Mouse (Mus musculus) gastrocnemius, postnatal 10 days (tissue): ENCODE measurements around the gene Sdr39u1. TPM values are rescaled to one million over a fixed set of nuclear protein-coding genes. Genes with fewer than 3 reads are reported as not detected.

Experiments used
- DNase-seq: peaks from one replicate; pipeline ENCODE4 v3.0.0; 2021; ENCODE audit warnings: mixed read lengths
- long read RNA-seq, 2 experiments: library from polyadenylated mRNA; stranded (forward); transcript quantifications; one replicate each; pipeline ENCODE4 v2.0.0; 2021
- total RNA-seq, 2 experiments: library from RNA; stranded (reverse); gene quantifications; 2 replicates each; pipeline ENCODE4 v1.2.3; 2021

Gene Sdr39u1
- 10 to 100 TPM; 73.3 to 82.4 TPM for total RNA-seq
- long read RNA-seq, experiment 1, transcript Sdr39u1-201 (6 exons, 1,255 nt), result major isoform, 33 of 65 reads
- long read RNA-seq, experiment 1, partial matches to known transcripts, result 6 of 65 reads
- long read RNA-seq, experiment 1, other reads (novel, unspliced or antisense), result 12 of 65 reads
- long read RNA-seq, experiment 2, transcript Sdr39u1-207 (5 exons, 867 nt), result minor isoform, 9 of 80 reads
- long read RNA-seq, experiment 2, transcript Sdr39u1-201 (6 exons, 1,255 nt), result major isoform, 45 of 80 reads
- long read RNA-seq, experiment 2, partial matches to known transcripts, result 8 of 80 reads
- long read RNA-seq, experiment 2, other reads (novel, unspliced or antisense), result 10 of 80 reads

DNA sequence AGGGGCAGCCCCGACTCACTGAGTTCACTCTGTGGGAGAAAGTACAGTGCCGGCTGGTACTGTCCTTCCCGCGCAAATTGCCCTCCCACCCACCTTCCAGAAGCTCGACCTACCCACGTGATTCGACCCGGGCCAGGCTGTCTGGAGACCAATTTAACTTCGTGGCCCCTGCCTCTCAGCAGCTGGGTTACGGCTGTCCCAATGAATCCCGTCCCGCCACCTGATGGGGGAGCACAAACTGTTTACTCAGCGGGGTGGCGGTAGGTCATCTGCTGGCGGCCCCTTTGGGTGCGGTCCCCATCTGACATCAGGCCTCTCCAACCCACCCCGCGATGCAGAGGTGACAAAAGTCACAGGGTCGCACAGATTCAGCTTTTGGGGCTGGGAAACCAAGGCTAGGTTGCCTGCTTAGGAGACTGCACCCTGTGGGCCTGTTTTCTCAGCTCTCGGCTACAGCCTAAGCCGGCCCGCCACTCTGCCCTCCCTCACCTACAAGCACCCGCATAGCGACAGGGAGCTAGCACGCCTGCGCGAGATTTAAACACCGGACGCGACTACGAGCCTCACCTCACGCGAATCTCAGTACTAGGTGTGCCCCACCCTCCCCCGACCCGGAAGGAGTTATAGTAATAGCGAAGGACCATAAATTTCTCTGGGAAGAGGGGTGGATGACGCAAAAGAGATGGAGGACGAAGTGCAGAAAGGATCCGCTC lies at the start of gene Sdr39u1:
Gene Sdr39u1 (minus strand): TSS at position 593 of the 713 bp plus-strand sequence.
- peak; percentile 77 for DNase-seq

DNA sequence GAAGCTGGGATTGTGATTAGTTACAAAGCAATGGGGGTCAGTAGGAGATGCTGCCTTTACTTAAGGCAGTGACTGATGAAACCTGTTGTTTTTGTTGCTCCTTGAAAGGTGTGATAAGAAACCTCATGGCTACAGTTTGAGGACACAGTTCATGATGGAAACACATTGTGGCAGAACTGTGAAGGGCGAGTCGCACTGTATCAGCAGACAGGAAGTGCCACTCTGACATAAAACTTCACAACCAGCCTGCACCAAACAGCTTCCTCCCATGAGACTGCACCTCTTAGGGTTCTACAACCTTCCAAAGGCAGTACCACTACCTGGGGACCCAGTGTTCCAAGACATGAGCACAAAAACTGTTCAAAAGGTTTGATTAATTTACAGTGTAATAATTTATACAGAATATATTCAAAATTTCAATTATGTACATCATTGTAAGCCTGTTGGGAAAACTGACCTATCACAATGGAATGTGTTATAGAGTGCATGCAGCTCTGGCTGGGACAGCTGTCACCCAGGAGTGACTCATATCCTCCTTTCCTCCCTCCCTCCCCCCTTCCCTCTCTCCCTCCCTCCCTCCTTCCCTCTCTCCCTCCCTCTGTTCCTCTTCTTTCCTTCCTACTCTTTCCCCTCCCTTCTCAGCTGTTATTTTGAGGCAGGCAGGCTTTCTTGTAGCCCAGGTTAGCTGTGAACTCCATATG lies 46.3 kb upstream of the Sdr39u1 start:
- no peak for DNase-seq

DNA sequence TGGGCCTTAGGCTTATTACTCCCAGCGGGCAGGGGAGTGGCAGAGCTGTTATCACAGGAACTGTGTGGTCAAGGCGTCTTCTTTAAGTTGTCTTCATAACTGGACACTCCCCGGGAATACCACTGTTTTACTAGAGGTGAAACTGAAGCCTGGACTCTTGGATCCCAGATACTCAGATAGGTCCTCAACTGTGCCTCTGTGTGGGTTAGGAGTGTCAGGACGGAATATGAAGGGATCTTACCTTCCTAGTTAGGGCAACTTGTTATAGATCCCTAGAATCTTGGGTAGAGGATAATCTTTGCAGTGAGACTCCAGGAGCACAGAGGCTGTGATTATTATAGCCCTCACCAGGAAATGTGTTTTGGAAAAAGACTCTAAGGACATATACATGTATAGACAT lies 44.5 kb upstream of the Sdr39u1 start, which contains the start of gene Cma1:
Gene Cma1 (minus strand): TSS at position 101 of the 400 bp plus-strand sequence.
- DNase-seq, result no peak

DNA sequence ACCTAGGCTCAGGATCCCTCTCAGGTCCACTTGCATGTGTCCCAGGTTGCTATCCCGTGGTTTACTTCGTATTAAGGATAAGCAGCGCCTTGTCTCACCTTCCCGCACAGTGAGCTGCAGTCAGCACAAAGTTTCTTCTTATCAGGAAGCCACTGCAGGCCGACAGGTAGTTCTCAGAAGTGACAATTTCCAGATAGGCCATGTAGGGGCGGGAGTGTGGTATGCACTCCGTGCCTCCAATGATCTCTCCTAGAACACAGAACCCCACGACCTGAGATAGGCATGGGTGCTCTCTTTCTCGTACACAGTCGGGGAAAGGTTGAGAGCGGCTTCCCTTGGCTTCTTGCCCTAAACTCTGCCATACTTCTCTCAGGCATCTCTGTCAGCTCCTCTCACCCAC lies 43.5 kb upstream of the Sdr39u1 start:
- DNase-seq, result no peak

DNA sequence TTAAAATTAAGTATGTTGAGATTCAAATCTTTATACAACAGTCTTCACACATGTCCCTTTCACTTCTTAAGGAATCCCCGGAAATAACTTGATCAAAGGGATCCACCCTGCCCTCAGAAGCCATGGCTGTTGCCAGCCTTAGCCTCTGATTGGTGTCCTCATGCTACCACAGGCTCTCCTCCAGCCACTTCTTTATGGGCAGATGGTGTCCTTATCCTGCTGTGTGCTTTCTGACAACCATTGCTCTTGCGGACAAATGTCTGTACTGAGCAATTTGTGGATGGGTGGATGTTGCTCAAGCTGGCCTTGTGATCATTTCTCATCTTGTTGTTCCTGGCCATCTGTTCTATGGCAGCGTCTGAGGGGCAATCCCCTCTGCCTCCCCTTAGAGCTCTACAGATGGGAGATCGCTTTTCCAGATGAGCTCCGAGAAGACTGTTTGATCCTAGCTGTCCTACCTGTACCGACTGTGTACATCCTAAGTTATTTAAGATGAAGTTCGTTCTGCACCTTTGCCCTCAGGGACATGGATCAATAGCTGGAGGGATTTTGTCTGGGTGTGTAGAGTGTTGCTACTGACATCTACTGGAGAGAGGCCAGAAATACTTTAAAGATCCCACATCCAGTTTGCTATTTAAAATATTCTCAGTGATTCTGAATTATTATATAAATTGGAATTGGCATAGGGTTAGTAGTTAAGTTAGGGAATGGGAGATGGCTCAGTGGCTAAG lies 40.1 kb upstream of the Sdr39u1 start:
- no peak for DNase-seq

DNA sequence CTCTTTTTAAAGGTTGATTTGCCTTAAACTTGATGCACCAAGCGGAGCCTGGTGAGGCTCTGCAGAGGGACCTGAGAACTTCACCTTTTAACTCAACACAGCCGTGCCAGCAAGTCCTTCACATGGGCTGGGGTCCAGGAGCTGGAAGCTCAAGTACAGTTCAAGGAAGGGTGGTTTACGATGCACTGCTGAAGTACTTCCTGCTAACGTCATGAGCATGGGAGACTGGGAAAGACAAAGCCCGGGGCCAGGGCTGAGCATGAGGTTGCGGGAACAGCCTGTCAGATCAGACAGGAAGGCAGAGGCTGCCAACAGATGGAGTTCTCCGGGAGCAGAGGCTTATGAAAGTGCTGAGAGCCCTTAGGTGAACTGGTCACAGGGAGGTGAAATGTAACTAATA lies 33.5 kb upstream of the Sdr39u1 start:
- DNase-seq, result no peak

DNA sequence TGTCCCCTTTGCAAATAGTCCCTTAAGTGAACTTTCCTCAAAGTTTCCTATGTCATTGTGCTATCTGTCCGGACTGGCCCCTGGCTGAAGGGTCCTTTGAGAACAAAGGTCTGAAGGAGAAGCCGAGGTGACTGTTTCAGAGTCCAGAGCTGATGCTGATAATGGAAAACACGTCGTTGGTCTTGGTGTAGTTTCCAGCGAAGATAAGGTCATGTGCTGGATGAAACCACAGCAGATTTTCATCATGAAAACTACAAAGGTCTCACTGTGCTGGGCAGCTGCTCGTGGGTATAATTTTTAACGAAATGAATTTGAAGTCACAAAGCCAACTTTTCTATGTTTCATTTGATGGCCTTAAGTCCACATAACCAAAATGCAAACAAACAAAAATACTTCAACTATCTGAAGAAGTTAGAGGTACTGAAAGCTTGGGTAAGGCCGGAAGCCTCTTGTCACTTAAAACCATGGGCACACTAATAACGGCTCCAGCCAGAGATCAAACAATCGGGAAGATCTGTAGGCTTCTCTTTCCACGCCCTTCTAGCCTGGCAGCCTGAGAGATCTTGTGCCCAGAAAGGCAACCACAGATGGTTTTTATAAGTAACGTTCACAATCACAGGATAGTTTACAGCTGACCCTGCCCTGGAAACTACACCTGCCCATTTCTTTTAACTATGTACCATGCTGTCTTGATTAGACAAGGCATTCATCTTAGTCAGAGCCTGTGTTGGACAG lies 29.3 kb upstream of the Sdr39u1 start:
- DNase-seq, result no peak

DNA sequence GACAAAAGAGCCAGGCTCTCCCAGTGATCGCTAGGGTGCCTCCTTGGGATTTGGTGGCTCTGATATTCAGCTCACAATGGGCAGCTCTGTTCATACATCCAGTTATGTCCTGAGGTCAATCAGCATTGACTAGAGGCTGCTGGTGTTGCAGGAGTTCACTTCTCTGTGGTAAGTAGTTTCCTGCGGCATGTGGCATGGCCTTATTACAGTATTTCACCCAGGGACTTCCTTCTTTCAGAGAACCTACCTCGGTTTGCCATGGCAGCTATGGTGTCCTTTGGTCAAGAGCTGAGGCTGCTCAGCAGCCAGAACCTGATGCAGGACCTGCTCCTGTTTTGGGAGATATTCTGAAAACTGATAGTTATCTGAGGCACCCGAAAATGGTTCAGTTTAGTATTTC lies 26.8 kb upstream of the Sdr39u1 start:
- DNase-seq, result no peak

DNA sequence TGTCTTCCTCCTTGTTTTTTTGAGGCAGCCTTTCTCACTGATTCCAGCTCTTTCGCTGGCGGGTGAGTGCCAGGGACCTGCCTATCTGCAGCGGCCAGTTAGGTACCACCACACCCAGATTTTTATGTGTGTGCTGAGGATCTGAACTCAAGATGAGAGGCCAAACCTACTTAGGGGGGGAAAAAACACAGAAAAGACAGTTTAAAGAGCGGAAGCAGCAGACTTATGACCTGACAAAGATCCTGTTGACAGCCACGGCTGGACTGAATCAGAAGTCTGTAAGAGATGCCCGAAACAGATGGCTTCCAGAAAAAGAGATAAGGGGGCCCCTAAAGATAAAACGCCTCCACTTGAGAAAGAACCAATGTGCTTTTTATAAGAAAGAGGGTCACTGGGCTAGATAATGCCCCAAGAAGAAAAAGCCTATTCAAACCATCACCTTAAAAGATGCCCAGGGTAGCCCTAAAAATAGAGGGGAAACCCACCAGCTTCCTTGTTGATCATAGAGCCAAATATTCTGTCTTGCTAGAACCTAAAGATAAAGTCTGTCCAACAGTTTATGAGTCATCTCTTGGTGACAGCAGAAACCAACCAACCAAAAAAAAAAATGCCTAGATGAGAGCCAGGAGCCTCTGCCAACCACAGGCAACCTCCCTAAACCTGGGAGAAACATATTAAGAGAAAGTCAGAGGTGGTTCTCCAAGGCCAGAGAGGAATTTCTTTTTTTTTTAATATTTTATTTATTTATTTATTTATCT lies 22.6 kb upstream of the Sdr39u1 start:
- no peak for DNase-seq

DNA sequence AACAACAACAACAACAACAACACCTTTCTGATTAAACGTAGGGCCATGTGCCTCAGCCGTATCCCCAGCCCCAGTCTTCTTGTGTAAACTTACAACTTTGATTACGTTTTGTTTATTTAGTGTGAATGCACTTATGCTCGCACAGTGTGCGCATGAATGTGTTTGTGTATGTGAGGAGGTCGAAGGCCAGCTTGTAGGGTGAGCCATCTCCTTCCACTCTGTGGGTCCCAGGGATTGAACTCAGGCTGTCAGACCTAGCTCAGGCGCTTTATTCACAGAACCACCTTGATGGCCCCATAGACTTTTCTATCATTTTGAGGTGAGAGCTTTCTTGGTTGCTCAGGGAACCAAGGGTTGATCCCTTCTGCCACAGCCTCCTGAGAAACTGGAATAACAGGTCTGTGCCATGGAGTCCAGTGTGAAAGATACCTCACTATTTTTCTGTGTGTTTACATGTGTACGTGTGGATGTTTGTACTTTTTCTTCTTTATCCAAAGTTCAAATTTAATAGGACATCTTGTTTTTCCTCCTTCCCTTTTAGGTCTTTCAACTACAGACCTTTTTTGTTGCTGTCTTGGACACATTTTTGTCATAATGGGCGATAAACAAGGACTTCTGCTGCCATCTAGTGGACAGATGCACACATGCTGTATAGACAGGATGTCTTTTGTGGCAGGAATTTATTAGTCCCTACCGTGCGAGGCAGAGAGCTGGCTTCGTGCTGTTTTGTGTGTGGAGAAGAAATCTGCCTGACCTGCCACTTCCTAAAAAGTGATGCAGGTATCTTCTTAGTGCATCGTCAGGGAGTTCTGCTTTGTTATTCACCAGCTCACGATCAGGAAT lies 18.4 kb upstream of the Sdr39u1 start:
- DNase-seq, result peak; percentile 66

DNA sequence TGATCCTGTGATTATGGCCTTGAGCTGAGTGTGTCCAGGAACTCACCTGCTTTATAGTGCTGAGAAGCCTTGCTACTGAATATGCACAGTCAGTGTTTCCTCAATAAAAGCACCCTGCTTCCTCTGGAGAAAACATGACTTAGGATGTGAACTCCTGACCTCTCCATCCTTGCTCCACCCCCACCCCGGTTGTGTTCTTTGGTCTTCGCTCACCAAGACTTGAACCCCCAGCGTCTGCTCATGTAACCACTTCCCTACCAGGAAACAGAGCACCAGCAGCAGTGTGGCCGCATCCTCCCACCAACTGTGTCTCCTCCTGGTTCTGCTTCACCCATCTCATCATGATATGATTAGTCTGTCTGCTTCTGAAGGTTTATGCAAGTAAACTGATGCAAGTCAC lies 13.3 kb upstream of the Sdr39u1 start:
- no peak for DNase-seq

DNA sequence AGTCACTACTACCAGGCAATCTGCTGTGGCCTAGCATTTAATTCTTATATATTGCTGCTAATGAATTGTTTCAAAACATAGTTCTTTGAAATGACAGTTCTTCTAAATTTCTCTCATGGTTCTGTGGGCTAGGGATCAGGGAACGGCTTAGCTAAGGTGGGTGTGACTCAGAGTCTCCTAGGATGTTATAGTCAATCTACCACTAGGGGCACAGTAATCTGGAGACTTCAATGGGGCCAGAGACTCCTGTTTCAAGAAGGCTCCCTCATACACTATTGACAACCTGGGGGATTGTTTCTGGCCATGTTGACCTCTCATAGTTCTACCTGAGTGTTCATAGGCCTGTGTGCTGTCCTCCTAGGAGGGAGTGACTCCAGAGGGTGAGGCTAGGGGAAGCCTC lies 5.4 kb upstream of the Sdr39u1 start:
- no peak for DNase-seq

DNA sequence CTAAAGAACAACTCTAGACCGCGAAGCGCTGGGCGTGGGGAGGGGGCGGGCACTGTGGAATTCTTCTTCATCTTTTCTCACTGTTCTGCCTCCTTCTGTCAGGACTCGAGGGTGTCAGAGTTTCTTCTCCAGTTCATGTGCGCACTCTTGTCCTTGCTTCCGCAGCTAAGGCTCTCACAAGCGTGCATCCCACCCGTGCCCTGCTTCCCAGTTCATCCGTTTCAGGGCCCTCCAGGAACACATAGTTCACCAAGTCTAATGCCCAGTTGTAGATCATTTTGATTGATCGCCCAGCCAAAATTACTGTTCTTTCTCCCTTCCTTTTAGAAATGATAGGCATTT lies 292 bp upstream of the Sdr39u1 start:
- DNase-seq, result peak; percentile 29

DNA sequence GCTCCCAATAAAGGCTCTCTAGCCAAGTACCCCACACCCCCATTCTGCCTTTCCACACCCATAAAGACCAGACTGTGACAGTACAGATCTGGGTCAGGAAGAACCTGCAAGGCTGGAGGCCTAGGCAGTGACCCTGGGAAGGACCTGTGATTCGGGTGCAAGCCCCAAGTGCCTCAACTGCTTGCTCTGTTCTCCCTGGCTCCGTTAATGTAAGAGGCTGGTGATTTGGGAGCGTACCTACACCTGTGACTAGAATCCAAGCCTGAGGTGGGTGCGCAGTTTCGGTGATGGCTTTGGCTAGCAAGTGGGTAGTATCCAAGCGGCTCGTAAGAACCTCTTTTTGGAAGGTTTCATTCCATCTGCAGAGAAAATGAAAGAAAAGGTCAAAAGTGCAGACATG lies 1.1 kb downstream of the Sdr39u1 start:
- no peak for DNase-seq

DNA sequence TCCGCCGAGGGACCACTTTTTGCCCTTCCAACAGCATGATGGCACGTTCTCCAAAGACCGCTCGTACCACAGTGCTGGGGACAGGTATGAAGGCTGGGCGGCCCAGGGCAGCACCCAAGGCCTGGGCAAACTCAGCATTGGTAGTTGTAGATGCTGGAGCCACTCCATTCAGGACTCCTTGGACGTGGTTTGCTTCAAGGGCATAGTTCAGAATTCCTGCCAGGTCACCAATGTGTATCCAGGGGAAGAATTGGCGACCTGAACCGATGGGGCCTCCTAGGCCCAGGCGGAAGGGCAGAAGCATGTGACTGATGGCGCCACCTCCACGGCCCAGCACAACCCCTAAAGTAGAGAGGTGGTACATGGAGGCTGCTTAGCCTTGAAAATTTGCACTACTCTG lies 2.4 kb downstream of the Sdr39u1 start:
- DNase-seq, result no peak

DNA sequence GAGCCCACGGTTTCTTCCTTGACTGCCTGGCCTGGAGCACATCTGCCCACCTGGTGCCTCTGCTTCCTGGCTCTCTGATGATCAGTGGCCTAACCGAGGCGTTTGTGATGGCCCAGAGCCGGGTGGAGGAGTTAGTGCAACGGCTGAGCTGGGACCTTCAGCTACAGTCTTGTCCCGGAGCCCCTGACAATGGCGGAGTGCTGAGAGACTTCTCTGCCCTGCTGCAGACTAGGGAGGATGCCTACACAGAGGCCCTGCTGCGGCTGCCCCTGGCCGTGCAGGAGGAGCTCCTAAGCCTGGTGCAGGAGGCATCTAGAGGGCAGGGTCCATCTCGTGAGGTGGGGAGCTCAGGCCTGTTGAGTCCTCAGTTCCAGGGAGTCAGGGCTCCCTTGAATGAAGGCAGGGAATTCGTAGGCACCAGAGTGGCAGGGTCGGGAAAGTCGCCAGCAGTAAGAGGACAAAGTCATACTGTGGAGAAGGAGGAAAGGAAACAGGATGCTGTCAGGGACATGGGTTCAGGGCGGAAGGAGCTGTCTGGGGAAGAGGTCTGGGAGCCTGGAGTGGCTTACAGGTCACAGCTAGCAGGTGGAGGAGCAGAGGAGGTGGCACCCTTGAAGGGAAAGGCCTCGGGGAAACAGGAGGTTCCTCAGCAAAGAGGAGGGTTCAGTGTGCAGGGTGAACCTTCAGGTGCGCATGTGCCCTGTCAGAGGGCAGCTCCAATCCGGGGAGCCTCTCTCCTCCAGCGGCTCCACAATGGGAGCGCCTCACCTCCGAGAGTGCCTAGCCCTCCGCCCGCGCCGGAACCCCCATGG lies 13.3 kb downstream of the Sdr39u1 start:
- no peak for DNase-seq

DNA sequence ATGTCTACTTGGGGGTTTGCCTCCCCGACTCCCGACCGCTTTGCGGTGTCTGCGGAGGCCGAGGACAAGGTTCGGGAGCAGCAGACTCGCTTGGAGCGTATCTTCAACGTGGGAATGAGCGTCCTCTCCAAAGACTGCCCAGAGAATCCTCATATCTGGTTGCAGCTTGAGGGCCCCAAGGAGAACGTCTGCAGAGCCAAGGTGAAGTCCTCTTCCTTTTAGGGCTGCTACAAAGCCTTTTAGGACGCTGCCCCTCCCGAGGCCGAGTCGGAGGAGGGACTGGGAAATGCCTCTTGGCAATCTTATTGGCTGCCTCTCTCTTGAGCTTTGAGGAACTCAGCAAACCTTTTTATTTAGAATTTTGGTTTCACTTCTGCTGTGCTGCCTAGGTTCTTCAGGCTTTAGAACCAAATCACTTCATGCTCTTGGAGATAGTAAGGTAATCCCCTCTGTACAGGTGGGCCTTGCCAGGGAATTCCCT lies 14.3 kb downstream of the Sdr39u1 start:
- DNase-seq, result peak; percentile 50

DNA sequence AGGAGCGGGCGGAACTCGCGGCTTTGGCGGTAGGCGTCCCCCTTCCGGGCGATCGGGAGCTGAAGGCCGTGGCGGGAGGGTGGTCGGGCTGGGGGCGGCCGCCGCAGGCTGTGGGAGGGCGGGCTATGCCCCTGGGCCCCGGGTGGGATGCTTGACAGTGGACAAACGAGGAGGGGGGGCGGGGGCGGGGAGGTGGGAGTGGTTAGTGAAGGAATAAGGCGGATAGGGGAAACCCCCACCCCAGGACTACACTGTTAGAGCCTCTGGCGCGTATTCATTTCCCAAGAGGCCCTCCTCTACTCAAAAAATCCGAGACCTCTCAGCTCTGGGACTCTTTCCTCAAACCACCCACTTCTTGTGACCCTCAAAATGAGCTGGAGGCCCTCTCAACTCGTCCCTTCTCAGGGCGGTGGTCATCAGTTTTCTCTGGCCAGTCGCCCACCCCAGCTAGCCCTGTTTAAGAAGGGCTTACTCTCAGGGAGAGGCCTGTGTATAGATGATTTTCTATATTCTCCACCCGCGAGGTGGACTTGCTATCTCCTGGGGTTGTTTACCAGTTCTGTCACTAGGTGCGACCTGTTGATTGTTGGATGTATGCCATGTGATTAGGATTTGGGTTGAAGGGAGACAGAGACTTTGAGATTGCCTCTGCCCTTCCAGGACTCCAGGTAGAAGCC lies 14.8 kb downstream of the Sdr39u1 start:
- no peak for DNase-seq
